Mouse (Mus musculus) NIH3T3 (cell line): ENCODE measurements around the gene Psmd7.
"Not testable (repeated sequence)": the region's sequence is repeated elsewhere in the genome, so short reads cannot be mapped to it uniquely, and the experiment has no call there.

Experiments used
- DNase-seq: peaks from one replicate; pipeline ENCODE4 v3.0.0-alpha.2; 2012; ENCODE audit warnings: low read depth

Psmd7 gene

GRCm38 (mm10) chr8:107587995-107588780, at the start of gene Psmd7:
Psmd7 (minus strand) TSS chr8:107588464.
- peak; percentile 97 for DNase-seq

- DNase-seq, result no peak
Observed at GRCm38 (mm10) chr8:107633734-107634133, 45.5 kb upstream of the Psmd7 start.

DNA sequence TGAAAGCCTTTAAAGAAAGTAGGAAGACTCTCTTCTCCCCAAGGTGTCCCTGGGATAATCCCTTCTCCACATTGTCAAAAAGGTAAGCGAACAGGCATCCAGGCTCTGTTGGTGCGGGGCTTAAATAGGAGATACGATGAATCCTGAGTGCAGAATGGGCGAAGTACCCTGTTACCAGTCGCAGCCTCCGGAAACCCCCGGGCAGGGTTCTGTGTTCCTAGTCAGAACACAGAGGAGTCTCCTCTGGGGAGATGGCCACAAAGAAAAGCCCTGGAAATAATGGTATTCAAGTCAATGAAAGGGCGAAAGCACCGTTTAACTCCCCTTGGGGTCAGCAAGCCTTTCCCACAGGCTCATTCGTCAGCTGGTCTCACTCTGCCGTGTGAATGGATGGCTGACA, 41.4 kb upstream of the Psmd7 start:
- no peak for DNase-seq

DNA sequence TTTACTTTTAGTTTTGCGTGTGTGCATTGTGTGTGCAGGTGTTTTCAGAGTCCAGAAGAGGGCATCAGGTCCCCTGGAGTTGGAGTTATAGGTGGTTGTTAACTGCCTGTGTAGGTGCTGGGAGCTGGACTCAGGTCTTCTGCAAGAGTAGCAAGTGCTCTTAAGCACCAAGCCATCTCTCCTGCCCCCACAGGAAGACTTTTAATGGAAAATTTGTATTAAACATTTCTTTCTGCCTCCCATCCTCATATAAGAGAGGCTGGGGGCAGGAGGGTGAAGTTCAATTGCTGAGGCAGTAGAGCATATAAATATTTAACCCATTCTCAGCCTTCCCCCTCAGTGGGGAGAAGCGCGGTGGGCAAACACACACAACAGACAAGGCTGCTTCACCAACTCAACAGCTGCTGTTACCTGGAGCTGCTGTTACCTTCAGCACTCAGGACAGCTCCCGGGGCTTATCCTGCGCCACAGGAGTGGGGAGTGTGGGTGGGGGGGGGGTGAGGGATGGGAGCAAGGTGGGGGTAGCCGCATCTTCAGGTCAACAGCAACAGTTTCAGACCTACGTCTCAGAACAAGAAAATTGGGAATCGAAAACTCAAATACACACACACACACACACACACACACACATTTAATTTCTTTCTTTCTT, 40.4 kb upstream of the Psmd7 start:
- DNase-seq, result no peak

GRCm38 (mm10) chr8:107627881-107628280, 39.6 kb upstream of the Psmd7 start:
- DNase-seq, result no peak

DNA sequence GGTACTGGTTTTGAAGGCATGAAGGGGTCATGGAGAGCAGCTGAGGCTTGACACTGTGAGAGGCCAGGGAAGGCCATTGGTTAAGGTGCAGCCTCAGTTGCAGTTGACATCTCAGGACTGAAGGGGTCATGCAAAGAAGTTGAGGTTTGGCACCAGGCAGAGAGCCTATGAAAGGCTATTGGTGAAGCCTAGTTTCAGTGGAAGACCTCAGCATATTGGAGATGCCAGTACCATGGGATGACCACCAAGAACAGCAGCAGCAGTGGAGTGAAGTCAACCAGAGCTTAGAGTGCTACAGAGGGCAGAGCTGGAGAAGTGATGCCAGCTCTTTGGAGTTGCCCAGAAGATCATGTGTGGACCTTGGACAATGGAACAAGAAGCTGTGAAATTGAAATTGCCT, 36.0 kb upstream of the Psmd7 start:
- not testable (repeated sequence) for DNase-seq

DNA sequence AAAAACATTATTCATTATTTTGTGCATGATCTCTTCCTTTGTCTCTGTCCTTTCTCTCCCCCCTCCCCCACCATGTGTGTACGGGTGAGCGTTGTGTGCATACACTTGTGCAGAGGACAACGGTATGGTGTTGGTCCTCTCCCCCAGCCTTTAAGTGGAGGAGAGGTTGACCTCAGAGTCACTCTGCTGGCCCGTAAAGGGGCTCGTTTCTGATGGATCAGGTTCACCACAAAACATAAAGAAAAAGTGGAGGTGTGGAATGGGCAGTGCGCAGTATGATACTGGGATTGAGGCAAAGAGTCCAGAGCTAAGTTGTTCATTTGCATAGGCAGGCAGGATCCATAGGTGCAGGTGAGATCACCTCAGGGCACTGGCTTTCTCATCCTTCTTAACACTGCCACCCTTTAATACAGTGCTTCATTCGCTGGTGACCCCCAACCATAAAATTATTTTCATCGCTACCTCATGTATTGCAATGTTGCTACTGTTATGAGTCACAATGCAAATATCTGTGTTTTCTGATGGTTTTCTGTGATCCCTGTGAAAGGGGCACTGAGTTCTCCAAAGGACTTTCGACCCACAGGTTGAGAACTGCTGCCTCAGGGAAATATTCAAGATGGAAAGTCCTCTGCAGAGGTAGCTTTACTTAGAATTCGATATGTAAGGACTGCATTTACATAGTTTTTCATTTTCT, 33.8 kb upstream of the Psmd7 start:
- DNase-seq, result no peak

DNA sequence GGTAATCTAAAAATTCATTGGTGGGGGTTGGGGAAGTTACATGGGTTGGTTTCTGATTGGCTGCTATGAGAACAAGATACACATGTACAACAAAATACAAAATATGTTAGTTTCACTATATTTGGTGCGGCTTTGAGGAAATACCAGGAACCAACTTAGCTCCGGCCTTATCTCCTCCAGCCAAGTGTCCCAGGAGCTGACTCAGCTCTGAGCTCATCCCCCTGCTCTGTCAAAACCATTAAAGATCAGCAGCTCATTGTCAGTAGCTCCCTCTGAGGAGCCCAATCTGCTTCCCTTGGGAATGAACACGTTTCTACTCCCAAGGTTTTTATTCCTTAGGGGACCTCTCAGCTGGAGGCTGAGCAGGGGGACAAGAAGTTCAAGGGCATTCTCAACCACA, 32.9 kb upstream of the Psmd7 start:
- peak; percentile 28 for DNase-seq

DNA sequence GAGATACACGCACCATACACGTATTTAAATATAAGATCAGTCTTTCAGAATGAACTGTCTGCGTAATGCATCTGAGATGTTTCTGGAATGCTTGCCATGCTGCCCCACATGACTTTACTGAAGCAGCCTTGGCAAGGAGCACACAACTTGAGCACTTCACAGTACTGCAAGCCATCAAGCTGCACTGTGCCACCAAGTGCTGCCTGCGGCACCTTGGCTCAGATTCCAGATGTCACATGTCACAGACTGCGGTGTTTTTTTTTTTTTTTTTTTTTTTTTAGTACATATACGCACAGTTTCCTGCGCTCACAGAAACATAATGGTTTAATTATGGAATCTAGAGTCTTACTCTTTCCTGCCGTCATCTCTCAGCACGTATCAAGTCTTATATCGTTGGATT, 30.2 kb upstream of the Psmd7 start:
- no peak for DNase-seq

GRCm38 (mm10) chr8:107613411-107613810, 25.1 kb upstream of the Psmd7 start:
- DNase-seq, result no peak

- no peak for DNase-seq
Observed at GRCm38 (mm10) chr8:107610845-107611244, 22.6 kb upstream of the Psmd7 start.

GRCm38 (mm10) chr8:107608751-107609150, 20.5 kb upstream of the Psmd7 start:
- no peak for DNase-seq

GRCm38 (mm10) chr8:107603026-107603425, 14.8 kb upstream of the Psmd7 start:
- peak; percentile 87 for DNase-seq

- DNase-seq, result no peak
Observed at GRCm38 (mm10) chr8:107599691-107600090, 11.4 kb upstream of the Psmd7 start.

DNA sequence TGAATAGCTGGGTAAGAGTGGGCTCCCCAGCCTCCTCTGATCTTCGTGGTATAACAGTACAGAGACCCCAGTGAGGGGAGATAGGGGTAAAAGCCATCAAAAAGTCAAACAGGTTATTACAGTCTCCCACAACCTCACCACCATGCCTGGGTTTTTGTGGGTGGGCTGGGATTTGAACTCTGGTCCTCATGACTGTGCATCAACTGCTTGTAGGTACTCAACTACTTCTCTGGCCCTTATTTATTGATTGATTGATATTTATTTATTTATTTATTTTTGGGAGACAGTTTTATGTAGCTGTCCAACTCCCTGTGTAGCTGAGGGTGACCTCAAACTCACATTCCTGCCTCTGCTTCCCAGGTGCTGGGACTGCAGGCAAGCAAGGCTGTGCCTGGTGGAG, 9.5 kb upstream of the Psmd7 start:
- DNase-seq, result no peak

DNA sequence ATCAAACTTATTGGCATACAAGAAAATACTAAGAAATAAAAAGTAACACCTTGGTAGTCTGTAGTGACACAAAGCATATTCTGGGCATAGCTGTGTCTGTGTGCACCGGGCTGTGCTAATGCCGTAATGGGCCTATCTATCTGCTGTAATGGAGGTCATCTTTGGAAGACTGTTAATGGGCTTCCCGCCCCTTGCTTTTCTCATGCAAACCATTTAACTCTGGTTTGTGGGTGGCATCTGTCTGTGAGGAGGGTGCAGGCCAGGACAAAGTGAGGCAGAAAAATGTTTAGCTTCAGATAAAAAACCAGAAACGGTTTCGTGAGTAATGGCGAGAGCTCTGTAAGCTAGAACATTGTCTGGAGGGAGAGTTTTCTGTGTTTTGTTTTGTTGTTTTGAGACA, 6.6 kb upstream of the Psmd7 start:
- DNase-seq, result no peak

DNA sequence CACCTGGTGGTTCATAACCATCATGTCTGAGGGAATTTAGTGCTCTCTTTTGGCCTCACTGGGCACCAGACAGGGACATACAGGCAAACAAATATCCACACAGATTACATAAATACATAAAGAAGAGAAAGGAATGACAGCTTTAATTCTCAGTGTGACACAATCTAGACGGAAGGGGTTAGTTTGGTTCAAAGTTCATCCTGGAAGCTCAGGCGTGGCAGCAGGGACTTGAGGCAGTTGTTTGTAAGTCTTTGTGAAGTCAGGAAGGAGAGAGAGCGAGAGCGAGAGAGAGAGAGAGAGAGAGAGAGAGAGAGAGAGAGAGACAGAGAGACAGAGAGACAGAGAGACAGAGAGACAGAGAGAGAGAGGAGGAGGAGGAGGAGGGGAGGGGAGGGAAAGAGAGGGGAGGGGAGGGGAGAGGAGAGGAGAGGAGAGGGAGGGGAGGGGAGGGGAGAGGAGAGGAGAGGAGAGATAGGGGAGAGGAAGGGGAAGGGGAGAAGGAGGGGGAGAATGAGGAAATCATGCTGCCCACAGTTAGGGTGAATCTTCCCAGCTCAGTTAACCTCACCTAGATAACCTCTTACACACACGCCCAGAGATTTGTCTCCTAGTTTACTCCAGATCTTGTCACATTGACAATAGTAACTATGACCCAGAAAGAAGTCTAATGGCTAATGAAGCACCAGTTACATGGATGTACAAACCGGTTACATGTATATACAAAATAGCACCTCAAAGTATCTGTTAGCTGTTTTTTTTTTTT, 5.9 kb upstream of the Psmd7 start:
- no peak for DNase-seq

GRCm38 (mm10) chr8:107587429-107587994, 752 bp downstream of the Psmd7 start:
- peak; percentile 45 for DNase-seq

- DNase-seq, result no peak
Observed at GRCm38 (mm10) chr8:107582136-107582535, 6.1 kb downstream of the Psmd7 start.

GRCm38 (mm10) chr8:107581536-107581935, 6.7 kb downstream of the Psmd7 start:
- DNase-seq, result no peak

DNA sequence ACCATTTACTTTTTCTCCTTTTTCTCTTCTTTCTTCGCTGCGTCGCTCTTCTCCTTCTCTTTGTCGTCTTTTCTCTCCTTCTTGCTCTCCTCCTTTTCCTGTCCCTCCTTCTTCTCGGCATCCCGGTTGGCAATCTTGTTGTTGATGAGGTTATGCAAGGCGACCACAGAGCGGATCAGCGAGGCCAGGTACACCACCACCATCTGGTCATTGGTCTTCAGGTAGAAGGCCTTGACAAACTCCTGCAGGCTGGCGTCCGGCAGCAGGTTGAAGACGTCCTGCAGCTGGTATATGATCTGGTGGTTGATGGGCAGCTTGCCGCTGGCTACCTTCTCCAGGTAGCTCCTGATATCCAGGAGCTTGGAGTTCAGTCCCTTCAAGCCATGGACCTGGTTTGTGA, 7.4 kb downstream of the Psmd7 start:
- no peak for DNase-seq

- no peak for DNase-seq
Observed at GRCm38 (mm10) chr8:107578541-107578940, 9.7 kb downstream of the Psmd7 start.
